Comparison of ENCODE assay signal across 10 mouse cellular contexts in genomic region chr15:100321134-100321533, GRCm38 (mm10). TPM values are rescaled to one million over a fixed set of nuclear protein-coding genes. Genes with fewer than 3 reads are reported as not detected.
DNase-seq lines count a peak whose midpoint lies in the region; ATAC-seq and TF ChIP-seq lines count a peak whose summit lies in the region.
"Had no signal": no experiment of that assay in that cellular context is flagged by ENCODE, and none has a peak within 500 bp of the region (broad histone marks: within the 10 kb centered on the region; RNA-seq: fewer than 3 reads in every experiment).

No protein-coding gene starts in this region.

- no peak overlapping the region for H3K4me2 ChIP-seq in embryonic facial prominence, embryonic 14.5 days (ENCODE audit: low read depth, low read length)
- H3K4me2 ChIP-seq: neural tube, embryonic 12.5 days had no signal

- H3K4me1 ChIP-seq in embryonic facial prominence, embryonic 14.5 days (ENCODE audit: control insufficient read depth, insufficient read depth, low read length) = no peaks in the 10 kb centered on the region
- peaks cover 14% of the 10 kb centered on the region for H3K4me1 ChIP-seq in embryonic facial prominence, embryonic 10.5 days
- no peaks in the 10 kb centered on the region for H3K4me1 ChIP-seq in small intestine, adult 2 months (ENCODE audit: control insufficient read depth, insufficient read depth, insufficient read length, low read length)
- H3K4me1 ChIP-seq: neural tube, embryonic 12.5 days had no signal

- peak; percentile 40 for DNase-seq in embryonic facial prominence, embryonic 14.5 days (ENCODE audit: low spot score)
- no peak for DNase-seq in embryonic facial prominence, embryonic 10.5 days (ENCODE audit: low spot score)
- peak; percentile 70 for DNase-seq in 416B (ENCODE audit: low read depth)
- DNase-seq in cerebellum, adult 18-20 months = peak; percentile 71 to 73
- peak; percentile 80 for DNase-seq in kidney, postnatal 10 days
- no peak for DNase-seq in thymus, postnatal 14 days

- no peaks in the 10 kb centered on the region for H3K36me3 ChIP-seq in embryonic facial prominence, embryonic 14.5 days (ENCODE audit: control insufficient read depth, insufficient read depth, low read length)
- H3K36me3 ChIP-seq in embryonic facial prominence, embryonic 10.5 days (replicated peaks) = no peaks in the 10 kb centered on the region
- no peaks in the 10 kb centered on the region for H3K36me3 ChIP-seq in small intestine, adult 2 months (ENCODE audit: control insufficient read depth, insufficient read depth, low read length)
- H3K36me3 ChIP-seq: neural tube, embryonic 12.5 days had no signal

- no peak overlapping the region for H3K4me3 ChIP-seq in embryonic facial prominence, embryonic 14.5 days (ENCODE audit: low read depth, low read length)
- H3K4me3 ChIP-seq in embryonic facial prominence, embryonic 10.5 days = no peak overlapping the region
- H3K4me3 ChIP-seq in small intestine, adult 2 months (ENCODE audit: low read depth, low read length) = no peak overlapping the region
- H3K4me3 ChIP-seq: neural tube, embryonic 12.5 days had no signal

- WGBS in embryonic facial prominence, embryonic 14.5 days = 57% methylated on average over 5 of the region's 5 CpGs
- 64% methylated on average over 5 of the region's 5 CpGs for WGBS in embryonic facial prominence, embryonic 10.5 days
- WGBS in small intestine, adult 2 months = 43% methylated on average over 5 of the region's 5 CpGs

- no peak overlapping the region for H3K9ac ChIP-seq in embryonic facial prominence, embryonic 14.5 days (ENCODE audit: low read depth, low read length)
- H3K9ac ChIP-seq: neural tube, embryonic 12.5 days had no signal

- no peaks in the 10 kb centered on the region for H3K9me3 ChIP-seq in embryonic facial prominence, embryonic 14.5 days (ENCODE audit: control insufficient read depth, low read length)
- no peaks in the 10 kb centered on the region for H3K9me3 ChIP-seq in embryonic facial prominence, embryonic 10.5 days
- H3K9me3 ChIP-seq: neural tube, embryonic 12.5 days had no signal

- no peak for TF ChIP-seq POLR2A in small intestine, adult 2 months (IDR thresholded peaks at IDR 0.05; ENCODE audit: low read depth, low read length)

- peak; percentile 29; the same call in 1 of the 2 replicates for TF ChIP-seq CTCF in small intestine, adult 2 months (IDR thresholded peaks at IDR 0.05; ENCODE audit: extremely low read depth, insufficient read length, insufficient replicate concordance, low read depth, low read length)

- no peak for ATAC-seq in embryonic facial prominence, embryonic 14.5 days (ENCODE audit: low read depth)
- ATAC-seq in erythroid progenitor cell, adult 5-6 weeks (replicated peaks; ENCODE audit: low FRiP score, poor library complexity, severe bottlenecking) = no peak

- H3K27ac ChIP-seq in embryonic facial prominence, embryonic 14.5 days (replicated peaks; ENCODE audit: low read depth, low read length) = no peak overlapping the region
- H3K27ac ChIP-seq in embryonic facial prominence, embryonic 10.5 days (replicated peaks) = no peak overlapping the region
- H3K27ac ChIP-seq in small intestine, adult 2 months (ENCODE audit: insufficient read depth, low read depth, low read length) = no peak overlapping the region
- H3K27ac ChIP-seq: neural tube, embryonic 12.5 days had no signal

- no peaks in the 10 kb centered on the region for H3K27me3 ChIP-seq in embryonic facial prominence, embryonic 14.5 days (replicated peaks; ENCODE audit: control insufficient read depth, insufficient read depth, low read length)
- H3K27me3 ChIP-seq in embryonic facial prominence, embryonic 10.5 days (replicated peaks; ENCODE audit: low read depth, poor library complexity, severe bottlenecking) = no peaks in the 10 kb centered on the region
- no peaks in the 10 kb centered on the region for H3K27me3 ChIP-seq in small intestine, adult 2 months (ENCODE audit: control insufficient read depth, insufficient read depth, low read length)
- H3K27me3 ChIP-seq: neural tube, embryonic 12.5 days had no signal

RNA-seq across cellular contexts. Expression of gene Mettl7a3, which starts 13.6 kb away (rescaled TPM):
- polyA plus RNA-seq in embryonic facial prominence, embryonic 14.5 days (2014; fragmentation: Nextera tagmentation; extraction: Ambion mirVana) = 0.43 and 0.50 TPM in 2 replicates
- not detected in 2 replicates for polyA plus RNA-seq in embryonic facial prominence, embryonic 10.5 days (2016; fragmentation: Nextera tagmentation; extraction: Ambion mirVana)
- not detected in 2 replicates for polyA plus RNA-seq in small intestine, adult 2 months (2012; rRNA removed)
- not detected in 2 replicates for total RNA-seq in erythroid progenitor cell, adult 5-6 weeks (2015; ENCODE audit: low replicate concordance)
- not detected in 2 replicates for total RNA-seq in erythroid progenitor cell, adult 5-6 weeks (2017; ENCODE audit: low replicate concordance)

RNA-seq across cellular contexts. Expression of gene Mettl7a1, which starts 17.2 kb away (rescaled TPM):
- 3.4 TPM in 2 replicates for polyA plus RNA-seq in embryonic facial prominence, embryonic 14.5 days (2014; fragmentation: Nextera tagmentation; extraction: Ambion mirVana)
- polyA plus RNA-seq in embryonic facial prominence, embryonic 10.5 days (2016; fragmentation: Nextera tagmentation; extraction: Ambion mirVana) = 3.3 and 4.6 TPM in 2 replicates
- 12.7 and 16.4 TPM in 2 replicates for polyA plus RNA-seq in small intestine, adult 2 months (2012; rRNA removed)
- total RNA-seq in erythroid progenitor cell, adult 5-6 weeks (2015; ENCODE audit: low replicate concordance) = 36.4 and 54.1 TPM in 2 replicates
- total RNA-seq in erythroid progenitor cell, adult 5-6 weeks (2017; ENCODE audit: low replicate concordance) = 117 and 127 TPM in 2 replicates

RNA-seq across cellular contexts. Expression of gene Methig1, which starts 31.8 kb away (rescaled TPM):
- 0.34 TPM in 1 of 2 replicates, not detected in the other for polyA plus RNA-seq in embryonic facial prominence, embryonic 14.5 days (2014; fragmentation: Nextera tagmentation; extraction: Ambion mirVana)
- not detected in 2 replicates for polyA plus RNA-seq in embryonic facial prominence, embryonic 10.5 days (2016; fragmentation: Nextera tagmentation; extraction: Ambion mirVana)
- polyA plus RNA-seq in small intestine, adult 2 months (2012; rRNA removed) = not detected in 2 replicates
- total RNA-seq in erythroid progenitor cell, adult 5-6 weeks (2015; ENCODE audit: low replicate concordance) = not detected in 2 replicates
- total RNA-seq in erythroid progenitor cell, adult 5-6 weeks (2017; ENCODE audit: low replicate concordance) = 0.91 TPM in 1 of 2 replicates, not detected in the other
- total RNA-seq: gastrocnemius, postnatal 36 days had no signal

RNA-seq across cellular contexts. Expression of gene Mettl7a2, which starts 31.9 kb away (rescaled TPM):
- polyA plus RNA-seq in embryonic facial prominence, embryonic 14.5 days (2014; fragmentation: Nextera tagmentation; extraction: Ambion mirVana) = not detected in 2 replicates
- polyA plus RNA-seq in embryonic facial prominence, embryonic 10.5 days (2016; fragmentation: Nextera tagmentation; extraction: Ambion mirVana) = not detected in 2 replicates
- polyA plus RNA-seq in small intestine, adult 2 months (2012; rRNA removed) = not detected in 2 replicates
- total RNA-seq in erythroid progenitor cell, adult 5-6 weeks (2015; ENCODE audit: low replicate concordance) = not detected in 2 replicates
- total RNA-seq in erythroid progenitor cell, adult 5-6 weeks (2017; ENCODE audit: low replicate concordance) = not detected in 2 replicates

RNA-seq across cellular contexts. Expression of gene Tmprss12, which starts 40.5 kb away (rescaled TPM):
- not detected in 2 replicates for polyA plus RNA-seq in embryonic facial prominence, embryonic 14.5 days (2014; fragmentation: Nextera tagmentation; extraction: Ambion mirVana)
- polyA plus RNA-seq in embryonic facial prominence, embryonic 10.5 days (2016; fragmentation: Nextera tagmentation; extraction: Ambion mirVana) = not detected in 2 replicates
- polyA plus RNA-seq in small intestine, adult 2 months (2012; rRNA removed) = not detected in 2 replicates
- not detected in 2 replicates for total RNA-seq in erythroid progenitor cell, adult 5-6 weeks (2015; ENCODE audit: low replicate concordance)
- total RNA-seq in erythroid progenitor cell, adult 5-6 weeks (2017; ENCODE audit: low replicate concordance) = not detected in 2 replicates
- total RNA-seq: gastrocnemius, postnatal 36 days had no signal
- polyA plus RNA-seq: neural tube, embryonic 12.5 days had no signal

Comparison
In these comparisons a context has a peak if more than half of its experiments do, and no peak if none do; other contexts are left out.
1. DNase-seq: peak in embryonic facial prominence, embryonic 14.5 days (single experiment), 416B (single experiment), cerebellum, adult 18-20 months (2 of 2) and kidney, postnatal 10 days (single experiment); none in embryonic facial prominence, embryonic 10.5 days (single experiment) and thymus, postnatal 14 days (single experiment).